Mouse (Mus musculus): ENCODE results near the gene Zfp428. TPM values are rescaled to one million over a fixed set of nuclear protein-coding genes. Genes with fewer than 3 reads are reported as not detected.

Zfp428 gene
- polyA plus RNA-seq, 1 experiment = 13.1 TPM

DNA sequence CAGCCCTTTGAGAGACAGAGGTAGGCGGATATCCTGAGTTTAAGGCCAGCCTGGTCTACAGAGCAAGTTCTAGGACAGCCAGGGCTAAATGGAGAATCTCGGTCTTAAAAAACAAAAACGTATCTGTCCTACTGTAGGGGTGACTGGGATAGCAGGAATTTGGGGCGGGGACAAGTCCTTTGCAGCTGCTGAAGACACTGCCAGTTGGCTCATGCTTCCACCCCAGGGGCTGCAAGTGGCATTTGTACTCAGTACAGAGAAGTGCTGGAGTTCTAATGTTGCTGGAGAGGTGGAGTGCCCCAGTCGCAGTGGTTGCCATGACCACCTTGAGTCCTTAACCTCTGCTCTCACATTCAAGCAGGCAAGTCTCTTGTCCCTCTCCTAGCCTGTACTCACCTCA is 16.0 kb downstream of the Zfp428 start:
- Histone ChIP-seq H3K9ac (ENCODE audit: low read depth, poor library complexity, severe bottlenecking) (no peak overlapping the region), H3K27ac (ENCODE audit: insufficient read depth, low read length) (no peak overlapping the region), H3K4me3 (ENCODE audit: low read depth, low read length) (no peak overlapping the region), H3K9me3 (replicated peaks; ENCODE audit: control insufficient read depth, insufficient read depth, low read length, poor library complexity, severe bottlenecking) (no peaks in the 10 kb centered on the region), H3K36me3 (ENCODE audit: control insufficient read depth, insufficient read depth, low read length, poor library complexity, severe bottlenecking) (no peaks in the 10 kb centered on the region), H3K4me1 (ENCODE audit: control insufficient read depth, insufficient read depth, low read length) (peaks cover 10% of the 10 kb centered on the region), H3K27me3 (ENCODE audit: control insufficient read depth, insufficient read depth, low read length, poor library complexity, severe bottlenecking) (no peaks in the 10 kb centered on the region)
- TF ChIP-seq POLR2A (IDR thresholded peaks at IDR 0.05; ENCODE audit: insufficient read depth, low read length) (no peak), CTCF (IDR thresholded peaks at IDR 0.05; ENCODE audit: low read depth, low read length) (no peak), EP300 (IDR thresholded peaks at IDR 0.05; ENCODE audit: insufficient read depth, low read depth, low read length) (no peak)

DNA sequence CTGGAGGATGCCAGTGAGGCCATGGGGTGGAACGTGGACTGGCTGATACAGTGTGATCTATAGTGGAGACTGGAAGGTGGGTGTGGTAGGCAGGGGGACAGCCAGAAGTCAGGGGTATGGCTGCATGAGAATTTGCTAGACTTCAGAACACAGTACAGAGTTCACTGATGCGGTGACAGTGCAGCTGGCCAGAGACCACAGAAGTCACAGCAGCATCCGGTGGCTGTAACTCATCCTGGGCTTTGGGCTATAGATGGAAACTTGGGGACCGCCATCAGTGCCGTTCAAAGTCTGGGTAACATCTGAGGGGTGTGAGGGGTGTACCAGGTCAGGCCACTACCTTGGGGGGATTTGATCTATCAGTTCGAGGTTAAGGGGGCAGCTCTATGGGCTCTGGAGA is 16.9 kb downstream of the Zfp428 start:
- no peak overlapping the region for H3K27ac ChIP-seq (ENCODE audit: insufficient read depth, low read length)
- no peaks in the 10 kb centered on the region for H3K36me3 ChIP-seq (ENCODE audit: control insufficient read depth, insufficient read depth, low read length, poor library complexity, severe bottlenecking)
- TF ChIP-seq EP300 (IDR thresholded peaks at IDR 0.05; ENCODE audit: insufficient read depth, low read depth, low read length) = no peak
- no peak for TF ChIP-seq POLR2A (IDR thresholded peaks at IDR 0.05; ENCODE audit: insufficient read depth, low read length)
- no peak for TF ChIP-seq CTCF (IDR thresholded peaks at IDR 0.05; ENCODE audit: low read depth, low read length)
- no peak overlapping the region for H3K4me3 ChIP-seq (ENCODE audit: low read depth, low read length)
- no peaks in the 10 kb centered on the region for H3K9me3 ChIP-seq (replicated peaks; ENCODE audit: control insufficient read depth, insufficient read depth, low read length, poor library complexity, severe bottlenecking)
- peaks cover 7% of the 10 kb centered on the region for H3K4me1 ChIP-seq (ENCODE audit: control insufficient read depth, insufficient read depth, low read length)
- H3K27me3 ChIP-seq (ENCODE audit: control insufficient read depth, insufficient read depth, low read length, poor library complexity, severe bottlenecking) = no peaks in the 10 kb centered on the region
- no peak overlapping the region for H3K9ac ChIP-seq (ENCODE audit: low read depth, poor library complexity, severe bottlenecking)

DNA sequence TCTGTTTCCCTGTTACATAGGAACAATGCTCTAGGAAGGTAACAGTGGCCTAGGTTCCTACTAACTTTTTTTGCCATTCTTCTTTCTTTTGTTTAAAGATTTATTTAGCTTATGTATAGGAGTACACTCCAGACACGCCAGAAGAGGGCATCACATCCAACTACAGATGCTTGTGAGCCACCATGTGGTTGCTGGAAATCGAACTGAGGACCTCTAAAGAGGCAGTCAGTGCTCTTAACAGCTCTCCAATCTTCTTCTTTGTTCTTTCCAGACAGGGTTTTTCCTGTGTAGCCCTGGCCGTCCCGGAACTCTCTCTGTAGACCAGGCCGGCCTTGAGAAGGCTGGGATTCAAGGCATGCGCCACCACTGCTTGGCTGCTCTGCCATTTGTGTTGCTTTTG is 18.2 kb downstream of the Zfp428 start:
- Histone ChIP-seq H3K4me3 (ENCODE audit: low read depth, low read length) (no peak overlapping the region), H3K27me3 (ENCODE audit: control insufficient read depth, insufficient read depth, low read length, poor library complexity, severe bottlenecking) (no peaks in the 10 kb centered on the region), H3K9ac (ENCODE audit: low read depth, poor library complexity, severe bottlenecking) (no peak overlapping the region), H3K27ac (ENCODE audit: insufficient read depth, low read length) (no peak overlapping the region), H3K9me3 (replicated peaks; ENCODE audit: control insufficient read depth, insufficient read depth, low read length, poor library complexity, severe bottlenecking) (no peaks in the 10 kb centered on the region), H3K4me1 (ENCODE audit: control insufficient read depth, insufficient read depth, low read length) (peaks cover 6% of the 10 kb centered on the region), H3K36me3 (ENCODE audit: control insufficient read depth, insufficient read depth, low read length, poor library complexity, severe bottlenecking) (no peaks in the 10 kb centered on the region)
- TF ChIP-seq CTCF (IDR thresholded peaks at IDR 0.05; ENCODE audit: low read depth, low read length) (no peak), POLR2A (IDR thresholded peaks at IDR 0.05; ENCODE audit: insufficient read depth, low read length) (no peak), EP300 (IDR thresholded peaks at IDR 0.05; ENCODE audit: insufficient read depth, low read depth, low read length) (no peak)

DNA sequence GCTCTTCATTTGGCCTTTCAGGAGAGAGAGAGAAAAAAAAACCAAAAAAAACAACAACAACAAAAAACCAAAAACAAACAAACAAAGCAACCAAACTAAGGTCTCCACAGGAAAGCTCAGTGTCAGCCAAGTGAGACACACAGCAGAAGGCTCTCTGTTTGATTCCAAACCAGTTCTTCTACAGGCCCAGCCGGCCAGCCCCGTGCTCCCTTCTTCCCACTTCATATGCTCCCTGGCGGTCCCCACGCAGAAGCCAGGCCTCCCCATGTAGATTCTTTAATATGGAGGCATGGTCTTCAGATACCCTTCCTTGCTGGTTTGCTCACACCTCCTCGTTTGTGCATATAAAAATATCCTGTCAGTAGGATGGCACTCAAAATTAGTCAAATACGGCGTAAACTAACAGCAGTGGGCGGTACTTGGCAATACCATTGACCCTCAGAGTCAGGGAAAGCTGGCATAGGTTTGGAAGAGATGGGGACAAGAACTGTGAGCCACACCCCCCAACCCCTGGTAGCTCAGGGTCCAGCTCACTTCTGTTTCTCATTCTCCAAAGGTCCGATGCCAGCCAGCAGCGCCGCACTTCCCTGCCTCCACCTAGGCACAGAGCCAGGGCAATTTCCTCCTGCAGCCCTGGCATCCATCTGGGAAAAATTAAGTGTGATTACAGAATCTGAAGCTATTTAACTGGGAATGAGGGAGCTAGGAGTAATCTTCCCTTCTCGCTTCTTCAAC is 19.0 kb downstream of the Zfp428 start:
- Histone ChIP-seq H3K27ac (ENCODE audit: insufficient read depth, low read length) (no peak overlapping the region), H3K4me3 (ENCODE audit: low read depth, low read length) (no peak overlapping the region), H3K9me3 (replicated peaks; ENCODE audit: control insufficient read depth, insufficient read depth, low read length, poor library complexity, severe bottlenecking) (no peaks in the 10 kb centered on the region), H3K9ac (ENCODE audit: low read depth, poor library complexity, severe bottlenecking) (no peak overlapping the region), H3K27me3 (ENCODE audit: control insufficient read depth, insufficient read depth, low read length, poor library complexity, severe bottlenecking) (no peaks in the 10 kb centered on the region), H3K4me1 (ENCODE audit: control insufficient read depth, insufficient read depth, low read length) (peaks cover 4% of the 10 kb centered on the region), H3K36me3 (ENCODE audit: control insufficient read depth, insufficient read depth, low read length, poor library complexity, severe bottlenecking) (no peaks in the 10 kb centered on the region)
- no peak for TF ChIP-seq CTCF (IDR thresholded peaks at IDR 0.05; ENCODE audit: low read depth, low read length)
- no peak for TF ChIP-seq POLR2A (IDR thresholded peaks at IDR 0.05; ENCODE audit: insufficient read depth, low read length)
- no peak for TF ChIP-seq EP300 (IDR thresholded peaks at IDR 0.05; ENCODE audit: insufficient read depth, low read depth, low read length)

DNA sequence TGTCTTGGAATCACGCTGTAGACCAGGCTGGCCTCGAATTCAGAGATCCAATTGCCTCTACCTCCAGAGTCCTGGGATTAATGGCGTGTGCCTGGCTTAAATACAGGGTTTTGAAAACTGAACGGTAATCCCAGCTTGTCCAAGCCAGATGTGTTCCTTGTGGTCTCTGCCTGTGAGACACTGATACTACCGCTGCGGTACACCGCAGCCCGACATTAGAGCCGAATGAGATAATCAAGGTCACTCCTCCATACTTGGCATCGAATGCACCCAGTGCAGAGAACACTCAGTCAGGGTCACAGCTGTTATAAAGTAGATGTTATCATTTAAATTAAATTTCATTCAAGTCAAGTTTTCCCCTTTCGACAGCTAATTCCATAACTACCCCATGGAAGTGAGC is 22.1 kb downstream of the Zfp428 start:
- Histone ChIP-seq H3K4me3 (ENCODE audit: low read depth, low read length) (no peak overlapping the region), H3K4me1 (ENCODE audit: control insufficient read depth, insufficient read depth, low read length) (no peaks in the 10 kb centered on the region)

DNA sequence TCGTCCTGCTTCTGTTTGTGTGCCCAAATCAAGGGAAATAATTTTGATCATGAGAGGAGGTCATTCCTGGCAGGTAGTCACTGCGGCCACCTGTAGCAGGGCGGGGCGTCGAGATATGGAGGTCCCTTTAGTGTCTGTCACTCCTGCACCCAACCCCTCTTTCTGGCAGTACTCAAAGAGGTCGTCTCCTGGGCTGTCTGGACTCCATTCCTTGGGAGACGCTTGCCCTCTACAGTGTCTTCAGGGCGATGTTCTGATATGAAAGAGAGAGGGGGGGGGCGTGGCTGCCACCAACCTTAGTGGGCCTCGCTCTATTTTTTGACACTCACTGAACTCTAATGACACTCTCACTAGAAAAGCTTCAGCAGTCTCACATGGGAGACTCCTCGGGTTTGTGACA is 22.8 kb downstream of the Zfp428 start:
- Histone ChIP-seq H3K36me3 (ENCODE audit: control insufficient read depth, insufficient read depth, low read length, poor library complexity, severe bottlenecking) (no peaks in the 10 kb centered on the region), H3K9ac (ENCODE audit: low read depth, poor library complexity, severe bottlenecking) (peak overlapping the region; percentile 43; the same call in 1 of the 2 replicates), H3K27me3 (ENCODE audit: control insufficient read depth, insufficient read depth, low read length, poor library complexity, severe bottlenecking) (no peaks in the 10 kb centered on the region), H3K9me3 (replicated peaks; ENCODE audit: control insufficient read depth, insufficient read depth, low read length, poor library complexity, severe bottlenecking) (no peaks in the 10 kb centered on the region), H3K27ac (ENCODE audit: insufficient read depth, low read length) (no peak overlapping the region), H3K4me3 (ENCODE audit: low read depth, low read length) (peak overlapping the region; percentile 75), H3K4me1 (ENCODE audit: control insufficient read depth, insufficient read depth, low read length) (no peaks in the 10 kb centered on the region)
- no peak for TF ChIP-seq CTCF (IDR thresholded peaks at IDR 0.05; ENCODE audit: low read depth, low read length)
- no peak for TF ChIP-seq EP300 (IDR thresholded peaks at IDR 0.05; ENCODE audit: insufficient read depth, low read depth, low read length)
- TF ChIP-seq POLR2A (IDR thresholded peaks at IDR 0.05; ENCODE audit: insufficient read depth, low read length) = no peak

More for the DNA sequence above, 22.1 kb downstream of the Zfp428 start:
- H3K36me3 ChIP-seq (ENCODE audit: control insufficient read depth, insufficient read depth, low read length, poor library complexity, severe bottlenecking) = no peaks in the 10 kb centered on the region
- H3K27me3 ChIP-seq (ENCODE audit: control insufficient read depth, insufficient read depth, low read length, poor library complexity, severe bottlenecking) = no peaks in the 10 kb centered on the region
- no peak for TF ChIP-seq EP300 (IDR thresholded peaks at IDR 0.05; ENCODE audit: insufficient read depth, low read depth, low read length)
- no peaks in the 10 kb centered on the region for H3K9me3 ChIP-seq (replicated peaks; ENCODE audit: control insufficient read depth, insufficient read depth, low read length, poor library complexity, severe bottlenecking)
- no peak overlapping the region for H3K9ac ChIP-seq (ENCODE audit: low read depth, poor library complexity, severe bottlenecking)
- H3K27ac ChIP-seq (ENCODE audit: insufficient read depth, low read length) = no peak overlapping the region

All from ES-Bruce4 (cell line).